Mouse (Mus musculus): Measurements from ENCODE around the gene Wasl.

GRCm38 (mm10) chr6:24604289-24604688, 60.5 kb downstream of the Wasl start:
- TF ChIP-seq CTCF (IDR thresholded peaks at IDR 0.05; ENCODE audit: extremely low read depth, insufficient read depth, low read length) (no peak), POLR2A (IDR thresholded peaks at IDR 0.05; ENCODE audit: extremely low read depth, insufficient read depth, low read length) (no peak)

Data from cortical plate, adult 2 months (tissue).